Mouse (Mus musculus) testis, postnatal 10 days (tissue): ENCODE data around the gene Atg13.

Experiments
- DNase-seq: peaks from one replicate; pipeline ENCODE4 v3.0.0; 2021; ENCODE audit warnings: low spot score

The Atg13 gene

DNA sequence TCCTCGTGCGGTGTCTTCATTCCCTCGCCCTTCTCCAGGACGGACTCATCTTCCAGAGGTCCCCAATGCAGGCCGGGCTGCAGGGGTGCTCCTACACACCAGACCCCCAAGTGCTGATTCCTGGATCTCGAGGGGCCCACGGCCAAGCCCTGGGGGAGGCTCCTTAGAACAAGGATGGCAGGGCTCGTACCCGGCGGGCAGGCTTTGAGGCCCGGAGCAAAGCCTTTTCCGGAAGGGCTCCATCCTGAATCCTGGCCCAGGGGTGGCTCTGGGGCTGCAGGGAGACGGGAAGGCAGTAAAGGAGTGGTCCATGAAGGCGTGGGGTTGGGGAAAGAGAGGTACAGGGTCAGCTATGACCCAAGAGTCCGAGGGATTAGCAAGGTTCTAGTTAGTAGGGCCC, 61.2 kb downstream of the Atg13 start:
- DNase-seq = no peak

- DNase-seq = peak; percentile 78
These were observed 63.6 kb downstream of the Atg13 start for GRCm38 (mm10) chr2:91646733-91647132.

DNA sequence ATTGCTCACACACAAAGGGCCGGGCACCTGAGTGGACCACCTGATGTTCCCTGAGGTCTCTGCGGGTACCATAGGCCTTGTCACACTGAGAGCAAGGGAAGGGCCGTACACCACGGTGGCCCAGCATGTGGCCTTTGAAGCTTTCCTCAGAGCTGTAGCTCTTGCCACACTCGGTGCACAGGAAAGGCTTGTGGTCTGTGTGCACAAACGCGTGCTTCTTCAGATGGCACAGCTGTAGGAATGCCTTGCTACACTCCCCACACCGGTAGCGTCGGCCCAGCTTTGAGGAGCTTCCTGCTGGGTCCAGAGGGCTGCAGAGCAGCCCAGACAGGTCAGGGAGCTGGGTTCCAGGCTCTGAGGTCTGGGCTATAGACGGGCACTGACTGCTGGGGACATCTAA, 64.6 kb downstream of the Atg13 start:
- no peak for DNase-seq

DNA sequence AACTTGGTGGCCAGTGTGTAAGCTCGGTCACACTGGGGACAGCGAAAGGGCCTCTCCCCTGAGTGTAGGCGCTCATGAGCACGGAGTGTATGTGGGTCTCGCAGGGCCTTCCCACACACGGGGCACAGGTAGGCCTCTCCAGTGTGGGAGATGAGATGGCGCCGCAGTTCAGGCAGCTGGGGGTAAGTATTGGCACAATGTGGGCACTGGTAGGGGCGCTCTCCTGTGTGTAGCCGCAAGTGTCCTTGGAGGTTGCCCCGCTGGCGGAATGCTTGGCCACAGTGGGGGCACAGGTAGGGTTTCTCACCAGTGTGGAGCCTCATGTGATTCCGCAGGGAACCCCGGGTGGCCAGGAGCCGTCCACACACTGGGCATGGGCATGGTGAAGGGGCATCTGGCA, 65.0 kb downstream of the Atg13 start:
- no peak for DNase-seq

DNA sequence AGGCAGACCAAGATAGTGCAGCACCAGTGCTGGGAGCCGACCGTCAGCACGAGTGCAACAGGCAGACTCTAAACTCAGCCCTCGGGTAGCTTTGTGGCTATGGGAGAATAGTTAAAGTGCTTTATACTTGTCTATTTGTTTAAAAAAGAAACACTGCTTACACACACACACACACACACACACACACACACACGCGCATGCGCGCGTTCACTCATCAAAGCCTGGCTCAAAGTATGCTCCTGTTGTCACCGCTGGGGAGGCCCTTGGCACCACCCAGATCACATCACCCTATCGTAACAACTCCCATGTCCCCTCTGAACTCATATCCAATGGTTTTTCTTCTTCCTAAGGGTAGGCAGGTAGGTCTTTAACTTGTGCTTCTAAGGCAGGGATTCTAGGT, 66.4 kb downstream of the Atg13 start:
- no peak for DNase-seq

DNA sequence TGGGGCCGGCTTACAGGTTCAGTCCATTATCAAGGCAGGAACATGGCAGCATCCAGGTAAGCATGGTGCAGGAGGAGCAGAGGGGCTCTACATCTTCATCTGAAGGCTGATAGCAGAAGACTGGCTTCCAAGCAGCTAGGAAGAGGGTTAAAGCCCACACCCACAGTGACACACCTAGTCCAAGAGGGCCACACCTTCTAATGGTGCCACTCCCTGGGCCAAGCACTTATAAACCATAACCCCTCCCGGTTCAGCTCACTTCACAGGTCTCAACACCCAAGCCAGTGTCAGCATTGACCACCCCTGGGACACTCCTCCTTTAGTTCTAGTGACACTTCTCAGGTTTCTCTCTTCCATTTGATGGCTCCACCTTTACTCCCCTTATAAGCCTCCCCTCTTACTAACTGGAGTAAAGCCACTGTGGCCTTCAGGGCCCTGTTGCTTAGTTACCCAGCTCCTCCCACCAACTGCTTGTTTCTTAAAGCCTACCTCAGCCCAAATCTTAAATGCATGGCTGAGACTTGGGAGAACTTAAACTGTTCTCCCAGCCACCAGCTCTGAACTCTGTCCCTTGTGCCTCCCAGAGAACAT, 67.5 kb downstream of the Atg13 start:
- no peak for DNase-seq

DNA sequence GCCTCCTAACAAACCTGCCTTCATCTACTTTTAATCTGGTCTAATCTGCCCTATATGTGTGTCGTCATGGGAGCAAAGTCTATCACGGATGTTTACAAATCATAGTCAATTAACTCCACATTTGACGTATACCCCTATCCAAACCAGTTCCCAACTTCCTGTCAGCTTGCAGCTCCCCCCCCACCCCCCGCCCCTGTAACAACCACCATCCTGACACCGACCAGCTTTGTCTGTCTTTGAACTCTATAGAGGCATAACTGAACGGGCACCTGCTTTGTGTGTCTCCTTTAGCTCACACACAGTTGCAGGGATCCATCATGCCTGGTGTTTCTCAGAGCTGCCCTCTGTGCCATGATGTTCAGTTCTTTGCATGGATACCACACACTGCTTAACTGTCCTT, 71.4 kb downstream of the Atg13 start:
- no peak for DNase-seq

GRCm38 (mm10) chr2:91636727-91637338, 73.5 kb downstream of the Atg13 start:
- DNase-seq = no peak

GRCm38 (mm10) chr2:91636229-91636628, 74.1 kb downstream of the Atg13 start, which contains the start of gene F2:
Gene F2 (minus strand): TSS chr2:91636414.
- no peak for DNase-seq

- no peak for DNase-seq
These were observed 74.9 kb downstream of the Atg13 start for GRCm38 (mm10) chr2:91635486-91635885.

DNA sequence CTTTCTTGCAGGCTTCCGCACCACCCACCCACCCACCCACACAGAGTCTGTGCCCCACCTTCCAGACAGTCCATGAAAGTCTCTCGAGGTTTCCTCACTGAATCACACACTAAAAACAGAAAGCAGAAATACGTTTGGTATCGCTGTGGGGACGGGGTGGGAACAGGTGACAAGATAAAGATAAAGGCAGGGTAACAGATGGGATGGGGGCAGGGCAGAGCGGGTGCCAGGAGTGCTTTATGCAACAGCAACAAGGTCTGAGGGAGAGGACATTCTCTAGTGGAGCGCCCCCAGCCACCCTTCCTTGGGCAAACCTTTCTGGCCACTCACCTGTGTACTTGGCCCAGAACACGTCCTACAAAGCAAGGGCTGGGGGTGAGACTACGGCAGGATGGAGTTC, 75.5 kb downstream of the Atg13 start:
- DNase-seq = no peak

- no peak for DNase-seq
These were observed 76.9 kb downstream of the Atg13 start for GRCm38 (mm10) chr2:91633334-91633977.

DNA sequence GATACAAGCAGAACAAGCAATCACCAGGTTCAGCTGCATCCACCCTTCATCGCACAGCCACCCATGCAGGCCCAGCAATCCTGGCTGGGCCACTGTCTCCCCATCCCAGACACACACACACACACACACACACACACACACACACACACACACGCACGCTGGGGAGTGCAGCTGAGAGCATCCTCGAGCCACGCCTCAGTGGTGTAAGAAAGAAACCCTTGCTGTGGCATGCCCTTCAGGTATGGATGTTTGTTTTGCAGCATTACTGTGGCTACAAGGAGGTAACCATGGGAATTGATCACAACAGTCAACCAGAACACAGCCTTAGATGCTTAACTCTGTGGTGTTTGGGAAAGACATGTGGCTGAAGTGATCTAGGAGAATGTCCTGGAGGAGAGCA, 78.1 kb downstream of the Atg13 start:
- no peak for DNase-seq

- DNase-seq = no peak
These were observed 78.5 kb downstream of the Atg13 start for GRCm38 (mm10) chr2:91631826-91632225.

- no peak for DNase-seq
These were observed 80.0 kb downstream of the Atg13 start for GRCm38 (mm10) chr2:91630384-91630783.

GRCm38 (mm10) chr2:91629682-91630081, 80.7 kb downstream of the Atg13 start:
- peak; percentile 39 for DNase-seq

DNA sequence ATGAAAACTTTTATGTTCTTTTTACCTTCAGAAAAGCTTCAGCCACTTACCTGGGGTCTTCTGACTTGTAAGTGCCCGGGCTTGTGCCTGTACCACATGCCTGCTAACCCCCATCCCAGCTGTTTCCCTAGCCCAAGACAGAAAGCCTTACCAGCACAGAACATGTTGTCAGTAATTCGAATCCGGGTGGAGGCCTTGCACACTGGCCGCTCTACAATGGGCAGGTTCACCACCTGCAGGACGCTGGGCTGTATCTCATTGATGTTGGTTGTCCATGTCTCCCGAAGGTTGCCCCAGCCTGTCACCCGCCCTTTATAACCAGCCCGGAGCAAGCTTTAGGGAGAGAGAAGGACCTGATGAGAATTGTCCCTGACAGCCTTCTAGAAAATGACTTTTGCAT, 82.2 kb downstream of the Atg13 start:
- no peak for DNase-seq

GRCm38 (mm10) chr2:91627486-91627885, 82.9 kb downstream of the Atg13 start:
- no peak for DNase-seq
